Mouse (Mus musculus) kidney, postnatal 4 days (tissue): ENCODE data around the gene Nat8f2.
"Not testable (repeated sequence)": the region's sequence is repeated elsewhere in the genome, so short reads cannot be mapped to it uniquely, and the experiment has no call there.

Experiments
- DNase-seq, 2 experiments: peaks; one replicate each; pipeline ENCODE4 v3.0.0; 2021; ENCODE audit warnings: mixed read lengths in 2 of 2

Gene Nat8f2

GRCm38 (mm10) chr6:85869006-85869405 is at the start of gene Nat8f2:
Gene Nat8f2 (minus strand): TSS chr6:85869158.
- peak in 1 of 2 experiments; percentile 22 for DNase-seq

- not testable (repeated sequence) for DNase-seq
Measured at GRCm38 (mm10) chr6:85918341-85918740, 49.4 kb upstream of the Nat8f2 start.

GRCm38 (mm10) chr6:85916596-85916995 is 47.6 kb upstream of the Nat8f2 start:
- DNase-seq = no peak

- DNase-seq = peak; percentile 89 to 94
Measured at GRCm38 (mm10) chr6:85915539-85916513, 46.9 kb upstream of the Nat8f2 start, which contains the start of gene Nat8f1. Gene Nat8f1 (minus strand): TSS chr6:85915687.

GRCm38 (mm10) chr6:85915141-85915538 is 46.2 kb upstream of the Nat8f2 start:
- no peak for DNase-seq

- DNase-seq = no peak
Measured at GRCm38 (mm10) chr6:85911587-85911986, 42.6 kb upstream of the Nat8f2 start, which contains the start of gene Tprkb. Gene Tprkb (plus strand): TSS chr6:85911865.

- DNase-seq = no peak
Measured at GRCm38 (mm10) chr6:85909704-85910103, 40.7 kb upstream of the Nat8f2 start.

- DNase-seq = no peak
Measured at GRCm38 (mm10) chr6:85908341-85908740, 39.4 kb upstream of the Nat8f2 start.

- DNase-seq = peak; percentile 16 to 31
Measured at GRCm38 (mm10) chr6:85906911-85907351, 38.0 kb upstream of the Nat8f2 start.

GRCm38 (mm10) chr6:85904642-85905061 is 35.7 kb upstream of the Nat8f2 start, which contains the start of gene Nat8f4:
Gene Nat8f4 (minus strand): TSS chr6:85904884.
- DNase-seq = peak; percentile 84 to 88

GRCm38 (mm10) chr6:85902303-85902702 is 33.3 kb upstream of the Nat8f2 start:
- no peak for DNase-seq

GRCm38 (mm10) chr6:85898596-85899475 is 29.9 kb upstream of the Nat8f2 start:
- DNase-seq = not testable (repeated sequence)

GRCm38 (mm10) chr6:85895061-85895648 is 26.2 kb upstream of the Nat8f2 start:
- peak; percentile 48 to 58 for DNase-seq

GRCm38 (mm10) chr6:85888961-85889360 is 20.0 kb upstream of the Nat8f2 start:
- no peak for DNase-seq

GRCm38 (mm10) chr6:85884311-85884710 is 15.4 kb upstream of the Nat8f2 start:
- no peak for DNase-seq

GRCm38 (mm10) chr6:85883246-85883645 is 14.3 kb upstream of the Nat8f2 start:
- DNase-seq = peak in 1 of 2 experiments; percentile 12

- DNase-seq = peak in 1 of 2 experiments; percentile 28
Measured at GRCm38 (mm10) chr6:85867726-85868690, 950 bp downstream of the Nat8f2 start.

GRCm38 (mm10) chr6:85866995-85867394 is 2.0 kb downstream of the Nat8f2 start:
- DNase-seq = not testable (repeated sequence)

GRCm38 (mm10) chr6:85866166-85866565 is 2.8 kb downstream of the Nat8f2 start:
- not testable (repeated sequence) for DNase-seq

GRCm38 (mm10) chr6:85864900-85865639 is 3.9 kb downstream of the Nat8f2 start:
- not testable (repeated sequence) for DNase-seq
